In the genomic region with DNA sequence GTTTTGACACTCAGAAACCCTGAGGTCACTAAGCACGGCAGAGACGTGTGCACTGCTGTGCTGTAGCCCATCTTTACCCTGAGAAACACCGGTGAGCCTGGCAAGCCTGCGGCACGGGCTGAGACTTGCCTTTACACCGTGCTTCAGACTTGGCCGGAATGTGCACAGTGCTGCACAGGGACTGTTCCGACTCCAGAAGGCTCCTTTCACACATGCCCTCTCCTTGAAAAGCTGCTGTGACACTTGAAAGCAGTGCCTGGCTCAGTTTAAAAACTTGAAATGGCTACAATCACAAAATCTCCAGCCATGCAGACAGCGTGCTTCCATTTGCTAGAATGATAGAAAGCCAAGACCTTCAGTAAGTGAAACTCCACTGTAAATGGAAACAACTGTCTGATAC, we compare ENCODE assay signal across 27 mouse cellular contexts. TPM values are rescaled to one million over a fixed set of nuclear protein-coding genes. Genes with fewer than 3 reads are reported as not detected.
DNase-seq lines count a peak whose midpoint lies in the region; ATAC-seq and TF ChIP-seq lines count a peak whose summit lies in the region.
"Had no signal": no experiment of that assay in that cellular context is flagged by ENCODE, and none has a peak within 500 bp of the region (broad histone marks: within the 10 kb centered on the region; RNA-seq: fewer than 3 reads in every experiment).

No protein-coding gene starts in this region.

- no peak overlapping the region for H3K27ac ChIP-seq in embryonic facial prominence, embryonic 11.5 days (replicated peaks; ENCODE audit: low read depth, low read length)
- H3K27ac ChIP-seq in embryonic facial prominence, embryonic 10.5 days (replicated peaks), result no peak overlapping the region
- H3K27ac ChIP-seq in forebrain, postnatal 0 days (ENCODE audit: low read depth, low read length), result no peak overlapping the region
- no peak overlapping the region for H3K27ac ChIP-seq in forebrain, embryonic 10.5 days
- H3K27ac ChIP-seq in midbrain, embryonic 11.5 days (ENCODE audit: low read depth, low read length), result no peak overlapping the region
- H3K27ac ChIP-seq in midbrain, embryonic 10.5 days (replicated peaks), result no peak overlapping the region
- H3K27ac ChIP-seq: embryonic facial prominence, embryonic 13.5 days; embryonic facial prominence, embryonic 15.5 days; forebrain, embryonic 13.5 days had no signal

- no peak overlapping the region for H3K4me2 ChIP-seq in embryonic facial prominence, embryonic 11.5 days (ENCODE audit: low read depth, low read length)
- no peak overlapping the region for H3K4me2 ChIP-seq in forebrain, postnatal 0 days (ENCODE audit: low read depth)
- no peak overlapping the region for H3K4me2 ChIP-seq in midbrain, embryonic 11.5 days
- H3K4me2 ChIP-seq: embryonic facial prominence, embryonic 13.5 days; embryonic facial prominence, embryonic 15.5 days; forebrain, embryonic 13.5 days had no signal

- H3K36me3 ChIP-seq in embryonic facial prominence, embryonic 11.5 days (replicated peaks; ENCODE audit: control insufficient read depth, insufficient read depth, low read depth, low read length), result peaks cover 5% of the 10 kb centered on the region
- peaks cover 100% of the 10 kb centered on the region for H3K36me3 ChIP-seq in embryonic facial prominence, embryonic 10.5 days (replicated peaks)
- H3K36me3 ChIP-seq in forebrain, postnatal 0 days (ENCODE audit: insufficient read depth), result peaks cover 93% of the 10 kb centered on the region
- peaks cover 100% of the 10 kb centered on the region for H3K36me3 ChIP-seq in forebrain, embryonic 10.5 days (replicated peaks)
- H3K36me3 ChIP-seq in midbrain, embryonic 11.5 days (ENCODE audit: control insufficient read depth, insufficient read depth, low read length), result peaks cover 35% of the 10 kb centered on the region
- H3K36me3 ChIP-seq in midbrain, embryonic 10.5 days, result peaks cover 100% of the 10 kb centered on the region

- no peak for TF ChIP-seq CTCF in forebrain, postnatal 0 days (IDR thresholded peaks at IDR 0.05; ENCODE audit: low read depth)

- no peaks in the 10 kb centered on the region for H3K27me3 ChIP-seq in embryonic facial prominence, embryonic 11.5 days (ENCODE audit: control insufficient read depth, insufficient read depth, low read length)
- no peaks in the 10 kb centered on the region for H3K27me3 ChIP-seq in embryonic facial prominence, embryonic 10.5 days (replicated peaks; ENCODE audit: low read depth, poor library complexity, severe bottlenecking)
- H3K27me3 ChIP-seq in forebrain, postnatal 0 days (ENCODE audit: insufficient read depth, low read length), result no peaks in the 10 kb centered on the region
- no peaks in the 10 kb centered on the region for H3K27me3 ChIP-seq in forebrain, embryonic 10.5 days (ENCODE audit: poor library complexity, severe bottlenecking)
- H3K27me3 ChIP-seq in midbrain, embryonic 11.5 days (ENCODE audit: control insufficient read depth, insufficient read depth, low read length), result no peaks in the 10 kb centered on the region
- H3K27me3 ChIP-seq in midbrain, embryonic 10.5 days (ENCODE audit: low read depth, poor library complexity, severe bottlenecking), result no peaks in the 10 kb centered on the region
- H3K27me3 ChIP-seq: CH12.LX; embryonic facial prominence, embryonic 13.5 days; embryonic facial prominence, embryonic 15.5 days; forebrain, embryonic 13.5 days; Patski had no signal

- no peaks in the 10 kb centered on the region for H3K9me3 ChIP-seq in embryonic facial prominence, embryonic 11.5 days (replicated peaks; ENCODE audit: control insufficient read depth, low read length)
- no peaks in the 10 kb centered on the region for H3K9me3 ChIP-seq in embryonic facial prominence, embryonic 10.5 days
- H3K9me3 ChIP-seq in forebrain, postnatal 0 days (ENCODE audit: low read length), result no peaks in the 10 kb centered on the region
- no peaks in the 10 kb centered on the region for H3K9me3 ChIP-seq in forebrain, embryonic 10.5 days
- no peaks in the 10 kb centered on the region for H3K9me3 ChIP-seq in midbrain, embryonic 11.5 days (ENCODE audit: control insufficient read depth, low read length)
- no peaks in the 10 kb centered on the region for H3K9me3 ChIP-seq in midbrain, embryonic 10.5 days (replicated peaks)
- H3K9me3 ChIP-seq: embryonic facial prominence, embryonic 15.5 days; forebrain, embryonic 13.5 days; G1E had no signal

- 0 out of 2 replicates have a peak, but pooled peaks have one; percentile 39 for ATAC-seq in embryonic facial prominence, embryonic 11.5 days (replicated peaks; ENCODE audit: insufficient number of reproducible peaks, low FRiP score, low TSS enrichment, low read depth)
- peak; percentile 51; the same call in 1 of the 2 replicates for ATAC-seq in forebrain, postnatal 0 days
- ATAC-seq in midbrain, embryonic 11.5 days (ENCODE audit: low FRiP score), result no peak
- ATAC-seq: activated CD4-positive, CD25-positive, alpha-beta regulatory T cell, adult 4 months; CD4-positive, CD25-positive, alpha-beta regulatory T cell, adult 4 months; forebrain, embryonic 13.5 days; Patski had no signal

- no peak for DNase-seq in embryonic facial prominence, embryonic 11.5 days (ENCODE audit: low spot score)
- DNase-seq in embryonic facial prominence, embryonic 10.5 days (ENCODE audit: low spot score), result no peak
- no peak for DNase-seq in forebrain, postnatal 0 days
- no peak for DNase-seq in forebrain, embryonic 10.5 days (ENCODE audit: extremely low spot score, low spot score)
- peak; percentile 2 for DNase-seq in midbrain, embryonic 11.5 days (ENCODE audit: low spot score, missing footprints)
- no peak for DNase-seq in midbrain, embryonic 10.5 days (ENCODE audit: low spot score)
- DNase-seq in brain, adult 2 months (ENCODE audit: low read depth, low spot score), result peak; percentile 38
- DNase-seq: adrenal gland, adult 8-10 months; adrenal gland, postnatal 14 days; adrenal gland, postnatal 36 days; B cell, adult 2 months; cerebellum, adult 11 months; cerebellum, adult 18-20 months; cerebellum, adult 8-10 months; cerebellum, adult 9-11 months; cerebellum, postnatal 14 days; cerebellum, postnatal 36 days; embryo, embryonic 11 days had no signal

- no peak overlapping the region for H3K4me3 ChIP-seq in embryonic facial prominence, embryonic 11.5 days (ENCODE audit: low read depth, low read length)
- no peak overlapping the region for H3K4me3 ChIP-seq in embryonic facial prominence, embryonic 10.5 days
- H3K4me3 ChIP-seq in forebrain, postnatal 0 days (ENCODE audit: low read depth, low read length), result no peak overlapping the region
- no peak overlapping the region for H3K4me3 ChIP-seq in forebrain, embryonic 10.5 days
- no peak overlapping the region for H3K4me3 ChIP-seq in midbrain, embryonic 11.5 days (ENCODE audit: low read depth, low read length)
- H3K4me3 ChIP-seq in midbrain, embryonic 10.5 days, result no peak overlapping the region
- H3K4me3 ChIP-seq: embryonic facial prominence, embryonic 13.5 days; embryonic facial prominence, embryonic 15.5 days; erythroblast, embryonic 14.5 days; forebrain, embryonic 13.5 days had no signal

- H3K4me1 ChIP-seq in embryonic facial prominence, embryonic 11.5 days (ENCODE audit: control insufficient read depth, insufficient read depth, low read length), result no peaks in the 10 kb centered on the region
- H3K4me1 ChIP-seq in embryonic facial prominence, embryonic 10.5 days, result no peaks in the 10 kb centered on the region
- H3K4me1 ChIP-seq in forebrain, postnatal 0 days (ENCODE audit: insufficient read depth), result no peaks in the 10 kb centered on the region
- no peaks in the 10 kb centered on the region for H3K4me1 ChIP-seq in forebrain, embryonic 10.5 days
- H3K4me1 ChIP-seq in midbrain, embryonic 11.5 days (ENCODE audit: control insufficient read depth, insufficient read depth, low read length), result no peaks in the 10 kb centered on the region
- no peaks in the 10 kb centered on the region for H3K4me1 ChIP-seq in midbrain, embryonic 10.5 days
- H3K4me1 ChIP-seq: embryonic facial prominence, embryonic 13.5 days; embryonic facial prominence, embryonic 15.5 days; forebrain, embryonic 13.5 days had no signal

- H3K9ac ChIP-seq in embryonic facial prominence, embryonic 11.5 days (replicated peaks; ENCODE audit: low read length), result no peak overlapping the region
- H3K9ac ChIP-seq in forebrain, postnatal 0 days, result no peak overlapping the region
- H3K9ac ChIP-seq in midbrain, embryonic 11.5 days (ENCODE audit: low read length), result no peak overlapping the region
- H3K9ac ChIP-seq: embryonic facial prominence, embryonic 13.5 days; embryonic facial prominence, embryonic 15.5 days; forebrain, embryonic 13.5 days had no signal

- 97% methylated on average over 9 of the region's 9 CpGs for WGBS in embryonic facial prominence, embryonic 11.5 days
- WGBS in embryonic facial prominence, embryonic 10.5 days, result 93% methylated on average over 9 of the region's 9 CpGs
- WGBS in forebrain, postnatal 0 days, result 77% methylated on average over 9 of the region's 9 CpGs
- 95% methylated on average over 9 of the region's 9 CpGs for WGBS in forebrain, embryonic 10.5 days
- WGBS in midbrain, embryonic 11.5 days, result 96% methylated on average over 9 of the region's 9 CpGs
- 95% methylated on average over 9 of the region's 9 CpGs for WGBS in midbrain, embryonic 10.5 days

RNA-seq across cellular contexts. Expression of gene Diexf, which starts 18.0 kb away (rescaled TPM):
- polyA plus RNA-seq in embryonic facial prominence, embryonic 11.5 days (2014; fragmentation: Nextera tagmentation; extraction: Ambion mirVana), result 8.6 and 11.1 TPM in 2 replicates
- polyA plus RNA-seq in embryonic facial prominence, embryonic 10.5 days (2016; fragmentation: Nextera tagmentation; extraction: Ambion mirVana), result 10.2 and 10.6 TPM in 2 replicates
- 11.4 and 18.6 TPM in 2 replicates for total RNA-seq in forebrain, postnatal 0 days (2014; rRNA removed)
- 4.0 and 6.2 TPM in 2 replicates for polyA plus RNA-seq in forebrain, postnatal 0 days (2015; fragmentation: Nextera tagmentation; extraction: Ambion mirVana)
- polyA plus RNA-seq in forebrain, embryonic 10.5 days (2016; fragmentation: Nextera tagmentation; extraction: Ambion mirVana), result 10.2 TPM in 2 replicates
- polyA plus RNA-seq in midbrain, embryonic 11.5 days (2014; fragmentation: Nextera tagmentation; extraction: Ambion mirVana), result 8.5 and 10.7 TPM in 2 replicates
- 8.4 and 8.8 TPM in 2 replicates for polyA plus RNA-seq in midbrain, embryonic 10.5 days (2016; fragmentation: Nextera tagmentation; extraction: Ambion mirVana)

RNA-seq across cellular contexts. Expression of gene Irf6, which starts 40.8 kb away (rescaled TPM):
- polyA plus RNA-seq in embryonic facial prominence, embryonic 11.5 days (2014; fragmentation: Nextera tagmentation; extraction: Ambion mirVana), result 15.4 and 16.1 TPM in 2 replicates
- polyA plus RNA-seq in embryonic facial prominence, embryonic 10.5 days (2016; fragmentation: Nextera tagmentation; extraction: Ambion mirVana), result 9.0 and 11.1 TPM in 2 replicates
- 0.33 and 0.62 TPM in 2 replicates for total RNA-seq in forebrain, postnatal 0 days (2014; rRNA removed)
- 0.29 and 0.48 TPM in 2 replicates for polyA plus RNA-seq in forebrain, postnatal 0 days (2015; fragmentation: Nextera tagmentation; extraction: Ambion mirVana)
- polyA plus RNA-seq in forebrain, embryonic 10.5 days (2016; fragmentation: Nextera tagmentation; extraction: Ambion mirVana), result 3.8 and 3.9 TPM in 2 replicates
- 1.5 and 2.8 TPM in 2 replicates for polyA plus RNA-seq in midbrain, embryonic 11.5 days (2014; fragmentation: Nextera tagmentation; extraction: Ambion mirVana)
- 2.3 and 2.6 TPM in 2 replicates for polyA plus RNA-seq in midbrain, embryonic 10.5 days (2016; fragmentation: Nextera tagmentation; extraction: Ambion mirVana)
- polyA plus RNA-seq: erythroblast, embryonic 14.5 days had no signal

RNA-seq across cellular contexts. Expression of gene A130010J15Rik, which starts 55.8 kb away (rescaled TPM):
- polyA plus RNA-seq in embryonic facial prominence, embryonic 11.5 days (2014; fragmentation: Nextera tagmentation; extraction: Ambion mirVana), result 17.6 and 18.0 TPM in 2 replicates
- 16.4 and 18.0 TPM in 2 replicates for polyA plus RNA-seq in embryonic facial prominence, embryonic 10.5 days (2016; fragmentation: Nextera tagmentation; extraction: Ambion mirVana)
- total RNA-seq in forebrain, postnatal 0 days (2014; rRNA removed), result 16.2 and 18.2 TPM in 2 replicates
- 9.6 and 10.8 TPM in 2 replicates for polyA plus RNA-seq in forebrain, postnatal 0 days (2015; fragmentation: Nextera tagmentation; extraction: Ambion mirVana)
- polyA plus RNA-seq in forebrain, embryonic 10.5 days (2016; fragmentation: Nextera tagmentation; extraction: Ambion mirVana), result 17.0 and 18.1 TPM in 2 replicates
- 14.9 and 17.9 TPM in 2 replicates for polyA plus RNA-seq in midbrain, embryonic 11.5 days (2014; fragmentation: Nextera tagmentation; extraction: Ambion mirVana)
- 16.7 and 16.9 TPM in 2 replicates for polyA plus RNA-seq in midbrain, embryonic 10.5 days (2016; fragmentation: Nextera tagmentation; extraction: Ambion mirVana)
- polyA plus RNA-seq: erythroblast, embryonic 14.5 days had no signal

Comparison
In these comparisons a context has a peak if more than half of its experiments do, and no peak if none do; other contexts are left out.
1. DNase-seq: peak in midbrain, embryonic 11.5 days (single experiment) and brain, adult 2 months (single experiment); none in embryonic facial prominence, embryonic 11.5 days (single experiment), embryonic facial prominence, embryonic 10.5 days (single experiment), forebrain, postnatal 0 days (single experiment), forebrain, embryonic 10.5 days (single experiment) and midbrain, embryonic 10.5 days (single experiment).